Comparison of ENCODE assay signal across 23 mouse cellular contexts in the genomic region with DNA sequence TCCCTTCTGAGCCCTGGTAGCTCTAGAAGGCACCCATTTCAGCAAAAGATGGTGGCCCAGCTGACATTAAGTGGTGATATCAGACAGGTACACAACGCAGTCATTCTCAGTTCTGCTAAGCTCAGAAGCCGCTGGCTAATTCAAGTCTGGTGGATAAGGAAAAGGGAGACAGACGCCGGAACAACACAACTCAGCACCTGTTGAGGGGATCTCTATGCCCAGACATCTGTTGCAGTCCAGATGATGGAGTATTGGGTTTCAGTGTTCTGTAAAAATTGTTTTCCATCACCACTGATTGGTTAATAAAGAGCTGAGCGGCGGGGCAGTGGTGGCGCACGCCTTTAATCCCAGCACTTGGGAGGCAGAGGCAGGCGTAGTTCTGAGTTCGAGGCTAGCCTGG. TPM values are rescaled to one million over a fixed set of nuclear protein-coding genes. Genes with fewer than 3 reads are reported as not detected.
DNase-seq lines count a peak whose midpoint lies in the region; ATAC-seq lines count a peak whose summit lies in the region.
"Had no signal": no experiment of that assay in that cellular context is flagged by ENCODE, and none has a peak within 500 bp of the region (broad histone marks: within the 10 kb centered on the region; RNA-seq: fewer than 3 reads in every experiment).

No protein-coding gene starts in this region.

- 84% methylated on average over 10 of the region's 10 CpGs for WGBS in embryonic facial prominence, embryonic 12.5 days
- 92% methylated on average over 10 of the region's 10 CpGs for WGBS in embryonic facial prominence, embryonic 10.5 days
- WGBS in kidney, embryonic 15.5 days, result 84% methylated on average over 10 of the region's 10 CpGs
- WGBS in lung, embryonic 15.5 days, result 78% methylated on average over 10 of the region's 10 CpGs

- no peak for ATAC-seq in embryonic facial prominence, embryonic 12.5 days (ENCODE audit: insufficient number of reproducible peaks, insufficient read depth, low FRiP score, low TSS enrichment)
- no peak for ATAC-seq in kidney, embryonic 15.5 days (replicated peaks; ENCODE audit: low FRiP score)
- no peak for ATAC-seq in lung, embryonic 15.5 days (ENCODE audit: borderline replicate concordance, extremely low read depth, low FRiP score, low TSS enrichment)
- no peak for ATAC-seq in megakaryocyte progenitor cell, adult 5-6 weeks (replicated peaks; ENCODE audit: poor library complexity)
- ATAC-seq: forebrain, postnatal 0 days; hindbrain, embryonic 16.5 days; midbrain, embryonic 15.5 days had no signal

- no peak for DNase-seq in embryonic facial prominence, embryonic 10.5 days (ENCODE audit: low spot score)
- no peak for DNase-seq in kidney, adult 11 months
- no peak for DNase-seq in lung, postnatal 25 days (ENCODE audit: low spot score)
- DNase-seq in thymus, postnatal 36 days, result no peak
- DNase-seq: cerebellum, adult 8-10 months; cerebellum, postnatal 25 days; forebrain, postnatal 0 days; right cerebral cortex, postnatal 25 days had no signal

- H3K4me1 ChIP-seq in embryonic facial prominence, embryonic 12.5 days, result peaks cover 33% of the 10 kb centered on the region
- peaks cover 78% of the 10 kb centered on the region for H3K4me1 ChIP-seq in embryonic facial prominence, embryonic 10.5 days
- peaks cover 85% of the 10 kb centered on the region for H3K4me1 ChIP-seq in kidney, embryonic 15.5 days
- peaks cover 58% of the 10 kb centered on the region for H3K4me1 ChIP-seq in lung, embryonic 15.5 days

- H3K4me2 ChIP-seq in embryonic facial prominence, embryonic 12.5 days (replicated peaks), result no peak overlapping the region
- H3K4me2 ChIP-seq in kidney, embryonic 15.5 days, result no peak overlapping the region
- no peak overlapping the region for H3K4me2 ChIP-seq in lung, embryonic 15.5 days
- H3K4me2 ChIP-seq: heart, embryonic 13.5 days; limb, embryonic 13.5 days; midbrain, embryonic 15.5 days; stomach, embryonic 15.5 days had no signal

- no peak overlapping the region for H3K4me3 ChIP-seq in embryonic facial prominence, embryonic 12.5 days
- no peak overlapping the region for H3K4me3 ChIP-seq in embryonic facial prominence, embryonic 10.5 days
- no peak overlapping the region for H3K4me3 ChIP-seq in kidney, embryonic 15.5 days (replicated peaks)
- H3K4me3 ChIP-seq in lung, embryonic 15.5 days, result no peak overlapping the region
- H3K4me3 ChIP-seq: heart, adult 2 months; heart, embryonic 13.5 days; hindbrain, embryonic 10.5 days; limb, embryonic 13.5 days; midbrain, embryonic 10.5 days; midbrain, embryonic 15.5 days; stomach, embryonic 15.5 days had no signal

- no peaks in the 10 kb centered on the region for H3K9me3 ChIP-seq in embryonic facial prominence, embryonic 12.5 days
- H3K9me3 ChIP-seq in embryonic facial prominence, embryonic 10.5 days, result no peaks in the 10 kb centered on the region
- H3K9me3 ChIP-seq in kidney, embryonic 15.5 days (replicated peaks), result no peaks in the 10 kb centered on the region
- no peaks in the 10 kb centered on the region for H3K9me3 ChIP-seq in lung, embryonic 15.5 days
- H3K9me3 ChIP-seq: G1E; heart, embryonic 13.5 days; hindbrain, embryonic 10.5 days; limb, embryonic 13.5 days; midbrain, embryonic 10.5 days; midbrain, embryonic 15.5 days; stomach, embryonic 15.5 days had no signal

- H3K27ac ChIP-seq in embryonic facial prominence, embryonic 12.5 days, result 0 out of 2 replicates have a peak overlapping the region, but pooled peaks have one; percentile 5
- H3K27ac ChIP-seq in embryonic facial prominence, embryonic 10.5 days (replicated peaks), result no peak overlapping the region
- peak overlapping the region; percentile 90 for H3K27ac ChIP-seq in kidney, embryonic 15.5 days
- H3K27ac ChIP-seq in lung, embryonic 15.5 days, result peak overlapping the region; percentile 69
- H3K27ac ChIP-seq: heart, adult 2 months; heart, embryonic 13.5 days; limb, embryonic 13.5 days; liver, embryonic 14.5 days; midbrain, embryonic 15.5 days; stomach, embryonic 15.5 days had no signal

- no peaks in the 10 kb centered on the region for H3K36me3 ChIP-seq in embryonic facial prominence, embryonic 12.5 days
- H3K36me3 ChIP-seq in embryonic facial prominence, embryonic 10.5 days (replicated peaks), result peaks cover 6% of the 10 kb centered on the region
- H3K36me3 ChIP-seq in kidney, embryonic 15.5 days, result no peaks in the 10 kb centered on the region
- no peaks in the 10 kb centered on the region for H3K36me3 ChIP-seq in lung, embryonic 15.5 days
- H3K36me3 ChIP-seq: heart, embryonic 13.5 days; limb, embryonic 13.5 days; midbrain, embryonic 15.5 days; stomach, embryonic 15.5 days had no signal

- H3K9ac ChIP-seq in embryonic facial prominence, embryonic 12.5 days, result no peak overlapping the region
- H3K9ac ChIP-seq in kidney, embryonic 15.5 days, result no peak overlapping the region
- no peak overlapping the region for H3K9ac ChIP-seq in lung, embryonic 15.5 days
- H3K9ac ChIP-seq: forebrain, postnatal 0 days; heart, embryonic 13.5 days; limb, embryonic 13.5 days; liver, embryonic 14.5 days; midbrain, embryonic 15.5 days; stomach, embryonic 15.5 days had no signal

- H3K27me3 ChIP-seq in embryonic facial prominence, embryonic 12.5 days, result no peaks in the 10 kb centered on the region
- H3K27me3 ChIP-seq in embryonic facial prominence, embryonic 10.5 days (replicated peaks; ENCODE audit: low read depth, poor library complexity, severe bottlenecking), result no peaks in the 10 kb centered on the region
- H3K27me3 ChIP-seq in kidney, embryonic 15.5 days, result no peaks in the 10 kb centered on the region
- no peaks in the 10 kb centered on the region for H3K27me3 ChIP-seq in lung, embryonic 15.5 days
- H3K27me3 ChIP-seq: heart, embryonic 13.5 days; limb, embryonic 13.5 days; midbrain, embryonic 15.5 days; stomach, embryonic 15.5 days had no signal

RNA-seq across cellular contexts. Expression of gene Col18a1, which starts 18.8 kb away (rescaled TPM):
- polyA plus RNA-seq in embryonic facial prominence, embryonic 12.5 days (2016; fragmentation: Nextera tagmentation; extraction: Ambion mirVana), result 122 and 127 TPM in 2 replicates
- polyA plus RNA-seq in embryonic facial prominence, embryonic 10.5 days (2016; fragmentation: Nextera tagmentation; extraction: Ambion mirVana), result 184 and 201 TPM in 2 replicates
- polyA plus RNA-seq in kidney, embryonic 15.5 days (2015; fragmentation: Nextera tagmentation; extraction: Ambion mirVana), result 195 and 206 TPM in 2 replicates
- polyA plus RNA-seq in lung, embryonic 15.5 days (2015; fragmentation: Nextera tagmentation; extraction: Ambion mirVana), result 263 and 283 TPM in 2 replicates
- total RNA-seq in megakaryocyte progenitor cell, adult 5-6 weeks (2015), result 0.02 TPM in 1 of 2 replicates, not detected in the other
- not detected in 2 replicates for total RNA-seq in megakaryocyte progenitor cell, adult 5-6 weeks (2017)
- total RNA-seq: neutrophil, adult 5-6 weeks had no signal
